Mouse (Mus musculus): ENCODE measurements at regions not wholly inside any gene's neighbourhood (a gene's known extent, or its start where the extent isn't known, plus 50 kb on each side); places are given as distances from the start of the nearest gene placed in this dataset.

DNA sequence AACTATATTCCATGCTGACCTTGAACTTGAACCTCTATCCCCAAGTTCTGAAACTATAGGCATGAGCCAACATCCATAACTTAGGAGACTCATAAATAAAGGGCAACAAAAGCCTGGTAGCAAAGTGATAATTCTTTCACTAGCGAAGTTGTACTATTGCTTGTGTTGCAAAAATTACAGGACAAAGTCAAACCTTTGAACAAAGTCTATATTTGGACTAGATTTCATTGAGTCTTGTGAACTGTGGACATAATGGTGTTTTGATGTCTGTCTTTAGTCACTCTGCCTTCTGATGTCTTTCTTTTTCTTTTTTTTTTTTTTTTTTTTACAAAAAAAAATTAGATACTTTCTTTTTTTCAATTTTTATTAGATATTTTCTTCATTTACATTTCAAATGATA lies 594.5 kb downstream of the Etv1 start:
- no peak overlapping the region for H3K9ac ChIP-seq
- no peak for ATAC-seq (ENCODE audit: extremely low read depth, insufficient number of reproducible peaks, low FRiP score, low TSS enrichment)
- WGBS = 80% methylated on average over 1 of the region's 1 CpGs

More for the DNA sequence above, 594.5 kb downstream of the Etv1 start:
- Histone ChIP-seq H3K36me3 (no peaks in the 10 kb centered on the region), H3K4me2 (no peak overlapping the region), H3K9me3 (0 out of 2 replicates have a peak, but pooled peaks cover under 1% of the 10 kb centered on the region), H3K27me3 (replicated peaks) (no peaks in the 10 kb centered on the region), H3K4me1 (no peaks in the 10 kb centered on the region), H3K4me3 (no peak overlapping the region), H3K27ac (replicated peaks) (no peak overlapping the region)

Measured in heart, embryonic 13.5 days (tissue).